Mouse (Mus musculus) midbrain, embryonic 11.5 days (tissue): ENCODE results near the gene Ssh1. TPM values are rescaled to one million over a fixed set of nuclear protein-coding genes. Genes with fewer than 3 reads are reported as not detected.

Experiments
- ATAC-seq: fragments of 200-750 bp; cut with Nextera tagmentation; 2 replicates; pipeline ENCODE4 v1.8.0; 2017; ENCODE audit warnings: moderate TSS enrichment, moderate library complexity; ENCODE audit not compliant: low FRiP score
- DNase-seq: peaks from one replicate; pipeline ENCODE4 v3.0.0; 2015; ENCODE audit warnings: low spot score; ENCODE audit errors: missing footprints
- H3K27ac ChIP-seq: fragments of 300-500 bp; sonication (generic); 2 replicates; pipeline ENCODE4 v1.5.1; 2014; ENCODE audit warnings: low read depth, low read length
- H3K27me3 ChIP-seq: fragments of 300-500 bp; sonication (generic); 2 replicates; pipeline ENCODE4 v1.6.1; 2014; ENCODE audit warnings: mild to moderate bottlenecking, low read length, moderate library complexity, mixed read lengths; ENCODE audit not compliant: control insufficient read depth, insufficient read depth
- H3K36me3 ChIP-seq: fragments of 300-500 bp; sonication (generic); 2 replicates; pipeline ENCODE4 v1.6.1; 2014; ENCODE audit warnings: mild to moderate bottlenecking, low read length, moderate library complexity, mixed read lengths; ENCODE audit not compliant: control insufficient read depth, insufficient read depth
- H3K4me1 ChIP-seq: fragments of 300-500 bp; sonication (generic); 2 replicates; pipeline ENCODE4 v1.6.1; 2014; ENCODE audit warnings: low read length; ENCODE audit not compliant: control insufficient read depth, insufficient read depth
- H3K4me2 ChIP-seq: fragments of 300-500 bp; sonication (generic); 2 replicates; pipeline ENCODE4 v1.6.1; 2014; ENCODE audit warnings: mild to moderate bottlenecking, moderate library complexity
- H3K4me3 ChIP-seq: fragments of 300-500 bp; sonication (generic); 2 replicates; pipeline ENCODE4 v1.5.1; 2014; ENCODE audit warnings: low read depth, low read length
- H3K9ac ChIP-seq: fragments of 300-500 bp; sonication (generic); 2 replicates; pipeline ENCODE4 v1.6.1; 2014; ENCODE audit warnings: low read length
- H3K9me3 ChIP-seq: fragments of 300-500 bp; sonication (generic); 2 replicates; pipeline ENCODE4 v1.6.1; 2016; ENCODE audit warnings: low read length; ENCODE audit not compliant: control insufficient read depth
- whole genome bisulfite sequencing: fragments of 180-500 bp; shearing (Covaris S2); extraction: QIAGEN DNeasy Blood & Tissue Kit; methylation state at CpG from one replicate; pipeline ENCODE4 v1.1.7; 2014; 5-methylcytosine and 5-hydroxymethylcytosine counted together
- polyA plus RNA-seq: library from polyadenylated mRNA; unstranded; fragments of >200 nt; fragmentation: Nextera tagmentation; extraction: Ambion mirVana; gene quantifications from 2 replicates; pipeline ENCODE4 v1.2.1, GENCODE M21; 2014

Gene Ssh1
- polyA plus RNA-seq, 1 experiment from 2014 or later: 18.8 TPM

- Histone ChIP-seq H3K27ac (no peak overlapping the region), H3K4me3 (no peak overlapping the region), H3K27me3 (no peaks in the 10 kb centered on the region), H3K9ac (no peak overlapping the region), H3K4me2 (no peak overlapping the region), H3K36me3 (peaks cover 9% of the 10 kb centered on the region; the same call in 1 of the 2 replicates), H3K4me1 (no peaks in the 10 kb centered on the region), H3K9me3 (no peaks in the 10 kb centered on the region)
- no peak for ATAC-seq
- WGBS: 92% methylated on average over 14 of the region's 14 CpGs
- DNase-seq: no peak
Measured at GRCm38 (mm10) chr5:113964972-113965371, 28.7 kb downstream of the Ssh1 start.

GRCm38 (mm10) chr5:113961776-113962175, 31.9 kb downstream of the Ssh1 start:
- ATAC-seq: no peak
- Histone ChIP-seq H3K4me2 (no peak overlapping the region), H3K4me1 (no peaks in the 10 kb centered on the region), H3K36me3 (peaks cover 8% of the 10 kb centered on the region; the same call in 1 of the 2 replicates), H3K27ac (no peak overlapping the region), H3K9me3 (no peaks in the 10 kb centered on the region), H3K9ac (no peak overlapping the region), H3K27me3 (no peaks in the 10 kb centered on the region), H3K4me3 (no peak overlapping the region)
- WGBS: 85% methylated on average over 7 of the region's 7 CpGs
- DNase-seq: no peak

GRCm38 (mm10) chr5:113960416-113960815, 33.3 kb downstream of the Ssh1 start:
- Histone ChIP-seq H3K36me3 (0 out of 2 replicates have a peak, but pooled peaks cover 3% of the 10 kb centered on the region), H3K4me1 (no peaks in the 10 kb centered on the region), H3K9ac (no peak overlapping the region), H3K9me3 (no peaks in the 10 kb centered on the region), H3K4me3 (no peak overlapping the region), H3K27me3 (no peaks in the 10 kb centered on the region), H3K27ac (no peak overlapping the region), H3K4me2 (no peak overlapping the region)
- WGBS: 79% methylated on average over 8 of the region's 8 CpGs
- ATAC-seq (no peak), DNase-seq (no peak)

GRCm38 (mm10) chr5:113959039-113959438, 34.7 kb downstream of the Ssh1 start:
- 0 out of 2 replicates have a peak, but pooled peaks cover under 1% of the 10 kb centered on the region for H3K36me3 ChIP-seq
- H3K4me2 ChIP-seq: no peak overlapping the region
- ATAC-seq (no peak), DNase-seq (no peak)
- H3K4me1 ChIP-seq: no peaks in the 10 kb centered on the region
- 7% methylated on average over 6 of the region's 6 CpGs for WGBS
- no peak overlapping the region for H3K9ac ChIP-seq
- H3K27me3 ChIP-seq: no peaks in the 10 kb centered on the region
- no peak overlapping the region for H3K4me3 ChIP-seq
- no peaks in the 10 kb centered on the region for H3K9me3 ChIP-seq
- H3K27ac ChIP-seq: no peak overlapping the region

GRCm38 (mm10) chr5:113956510-113956909, 37.2 kb downstream of the Ssh1 start:
- DNase-seq (peak; percentile 100), ATAC-seq (0 out of 2 replicates have a peak, but pooled peaks have one; percentile 42)
- Histone ChIP-seq H3K36me3 (0 out of 2 replicates have a peak, but pooled peaks cover 2% of the 10 kb centered on the region), H3K27ac (no peak overlapping the region), H3K4me3 (no peak overlapping the region), H3K9me3 (no peaks in the 10 kb centered on the region), H3K9ac (no peak overlapping the region), H3K27me3 (no peaks in the 10 kb centered on the region), H3K4me1 (no peaks in the 10 kb centered on the region), H3K4me2 (no peak overlapping the region)
- 7% methylated on average over 4 of the region's 4 CpGs for WGBS

- H3K36me3 ChIP-seq: 0 out of 2 replicates have a peak, but pooled peaks cover 2% of the 10 kb centered on the region
Measured at GRCm38 (mm10) chr5:113955691-113956090, 38.0 kb downstream of the Ssh1 start.

GRCm38 (mm10) chr5:113955281-113955680, 38.4 kb downstream of the Ssh1 start:
- WGBS: 90% methylated on average over 5 of the region's 5 CpGs
- H3K9me3 ChIP-seq: no peaks in the 10 kb centered on the region
- H3K27ac ChIP-seq: no peak overlapping the region
- H3K9ac ChIP-seq: no peak overlapping the region
- DNase-seq (no peak), ATAC-seq (no peak)
- no peak overlapping the region for H3K4me3 ChIP-seq
- no peaks in the 10 kb centered on the region for H3K4me1 ChIP-seq
- H3K27me3 ChIP-seq: no peaks in the 10 kb centered on the region
- peaks cover 6% of the 10 kb centered on the region; the same call in 1 of the 2 replicates for H3K36me3 ChIP-seq
- no peak overlapping the region for H3K4me2 ChIP-seq

More at GRCm38 (mm10) chr5:113955691-113956090, 38.0 kb downstream of the Ssh1 start:
- Histone ChIP-seq H3K27me3 (no peaks in the 10 kb centered on the region), H3K9me3 (no peaks in the 10 kb centered on the region), H3K4me2 (no peak overlapping the region), H3K4me3 (no peak overlapping the region), H3K9ac (no peak overlapping the region), H3K4me1 (no peaks in the 10 kb centered on the region), H3K27ac (no peak overlapping the region)
- ATAC-seq (no peak), DNase-seq (no peak)
- 88% methylated on average over 8 of the region's 8 CpGs for WGBS

- WGBS: 12% methylated on average over 7 of the region's 7 CpGs
- H3K36me3 ChIP-seq: peaks cover 9% of the 10 kb centered on the region; the same call in 1 of the 2 replicates
- H3K4me2 ChIP-seq: no peak overlapping the region
- peak; percentile 98 for DNase-seq
- no peaks in the 10 kb centered on the region for H3K9me3 ChIP-seq
- no peak overlapping the region for H3K27ac ChIP-seq
- no peak overlapping the region for H3K9ac ChIP-seq
- no peaks in the 10 kb centered on the region for H3K4me1 ChIP-seq
- ATAC-seq: peak; percentile 33; the same call in 1 of the 2 replicates
- no peaks in the 10 kb centered on the region for H3K27me3 ChIP-seq
- H3K4me3 ChIP-seq: no peak overlapping the region
Measured at GRCm38 (mm10) chr5:113954421-113954820, 39.3 kb downstream of the Ssh1 start.

GRCm38 (mm10) chr5:113952519-113952918, 41.2 kb downstream of the Ssh1 start:
- ATAC-seq (no peak), DNase-seq (no peak)
- no peak overlapping the region for H3K4me3 ChIP-seq
- no peaks in the 10 kb centered on the region for H3K4me1 ChIP-seq
- H3K36me3 ChIP-seq: peaks cover 9% of the 10 kb centered on the region; the same call in 1 of the 2 replicates
- no peak overlapping the region for H3K9ac ChIP-seq
- H3K9me3 ChIP-seq: no peaks in the 10 kb centered on the region
- H3K27me3 ChIP-seq: no peaks in the 10 kb centered on the region
- H3K27ac ChIP-seq: no peak overlapping the region
- H3K4me2 ChIP-seq: no peak overlapping the region
- 88% methylated on average over 10 of the region's 10 CpGs for WGBS
